Comparison of ENCODE assay signal across 21 mouse cellular contexts in the genomic region with DNA sequence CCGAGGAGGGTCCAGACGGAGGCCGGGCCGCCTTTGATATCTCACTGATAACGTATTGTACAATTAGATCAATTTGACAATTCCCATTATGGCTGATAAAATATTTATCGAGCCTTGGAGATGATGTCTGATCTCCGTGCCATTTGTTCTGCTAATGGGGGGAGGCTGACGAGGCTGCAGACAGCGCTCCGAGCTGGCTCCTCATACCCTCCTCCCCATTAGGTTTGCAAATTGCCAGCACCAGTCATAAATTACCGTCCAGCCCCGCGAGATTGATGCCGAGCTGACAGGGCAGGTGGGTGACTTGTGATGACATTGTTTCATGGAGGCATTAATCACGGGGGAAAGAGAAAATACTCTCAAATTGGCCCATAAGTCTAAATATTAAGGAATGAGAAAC.
A peak's percentile ranks its signal among the peaks of the same experiment; 100 is the strongest.
DNase-seq lines count a peak whose midpoint lies in the region; ATAC-seq and TF ChIP-seq lines count a peak whose summit lies in the region.
"Had no signal": no experiment of that assay in that cellular context is flagged by ENCODE, and none has a peak within 500 bp of the region (broad histone marks: within the 10 kb centered on the region; RNA-seq: fewer than 3 reads in every experiment).

No protein-coding gene starts in this region.

- H3K4me3 ChIP-seq in hindbrain, embryonic 10.5 days, result no peak overlapping the region
- no peak overlapping the region for H3K4me3 ChIP-seq in hindbrain, postnatal 0 days (ENCODE audit: low read length)
- no peak overlapping the region for H3K4me3 ChIP-seq in forebrain, embryonic 16.5 days (replicated peaks; ENCODE audit: low read length)
- no peak overlapping the region for H3K4me3 ChIP-seq in liver, embryonic 11.5 days (ENCODE audit: low read depth, low read length)
- no peak overlapping the region for H3K4me3 ChIP-seq in lung, postnatal 0 days (ENCODE audit: low read depth, low read length)
- H3K4me3 ChIP-seq: heart, embryonic 12.5 days; limb, embryonic 12.5 days; liver, embryonic 13.5 days; lung, embryonic 15.5 days had no signal

- H3K36me3 ChIP-seq in hindbrain, embryonic 10.5 days, result no peaks in the 10 kb centered on the region
- no peaks in the 10 kb centered on the region for H3K36me3 ChIP-seq in hindbrain, postnatal 0 days (ENCODE audit: insufficient read depth, low read length)
- no peaks in the 10 kb centered on the region for H3K36me3 ChIP-seq in forebrain, embryonic 16.5 days (ENCODE audit: control insufficient read depth, insufficient read depth)
- H3K36me3 ChIP-seq in liver, embryonic 11.5 days (ENCODE audit: control insufficient read depth, insufficient read depth, low read length), result no peaks in the 10 kb centered on the region
- no peaks in the 10 kb centered on the region for H3K36me3 ChIP-seq in lung, postnatal 0 days (ENCODE audit: insufficient read depth, low read length)
- H3K36me3 ChIP-seq: heart, embryonic 12.5 days; liver, embryonic 13.5 days; lung, embryonic 15.5 days had no signal

- no peak for DNase-seq in hindbrain, embryonic 10.5 days (ENCODE audit: low spot score)
- no peak for DNase-seq in hindbrain, postnatal 0 days (ENCODE audit: low spot score)
- DNase-seq in brain, embryonic 14.5 days (ENCODE audit: low read depth), result peak; percentile 71
- DNase-seq in mesoderm, embryonic 11.5 days (ENCODE audit: low read depth, low spot score), result peak; percentile 57
- DNase-seq in liver, embryonic 11.5 days (ENCODE audit: low spot score), result no peak
- DNase-seq in kidney, postnatal 36 days, result no peak
- DNase-seq in lung, postnatal 0 days (ENCODE audit: low spot score), result no peak
- DNase-seq: adrenal gland, postnatal 25 days; cerebellum, adult 11-12 months; cerebellum, postnatal 25 days; kidney, adult 8-10 months; kidney, postnatal 25 days; layer of hippocampus, adult 9-11 months; liver, embryonic 13.5 days; right cerebral cortex, postnatal 4 days had no signal

- no peaks in the 10 kb centered on the region for H3K9me3 ChIP-seq in hindbrain, embryonic 10.5 days
- H3K9me3 ChIP-seq in hindbrain, postnatal 0 days (ENCODE audit: low read length), result no peaks in the 10 kb centered on the region
- H3K9me3 ChIP-seq in forebrain, embryonic 16.5 days (ENCODE audit: control insufficient read depth, low read length), result no peaks in the 10 kb centered on the region
- H3K9me3 ChIP-seq in liver, embryonic 11.5 days (ENCODE audit: control insufficient read depth, low read length), result no peaks in the 10 kb centered on the region
- no peaks in the 10 kb centered on the region for H3K9me3 ChIP-seq in lung, postnatal 0 days (ENCODE audit: low read length)
- H3K9me3 ChIP-seq: heart, embryonic 12.5 days; limb, embryonic 12.5 days; liver, embryonic 13.5 days; lung, embryonic 15.5 days had no signal

- peaks cover 68% of the 10 kb centered on the region for H3K27me3 ChIP-seq in hindbrain, embryonic 10.5 days (ENCODE audit: insufficient read depth, poor library complexity, severe bottlenecking)
- no peaks in the 10 kb centered on the region for H3K27me3 ChIP-seq in hindbrain, postnatal 0 days (ENCODE audit: insufficient read depth, low read length)
- no peaks in the 10 kb centered on the region for H3K27me3 ChIP-seq in forebrain, embryonic 16.5 days (replicated peaks; ENCODE audit: control insufficient read depth, insufficient read depth, low read length)
- no peaks in the 10 kb centered on the region; the same call in 1 of the 2 replicates for H3K27me3 ChIP-seq in liver, embryonic 11.5 days (replicated peaks; ENCODE audit: control insufficient read depth, insufficient read depth, low read length)
- no peaks in the 10 kb centered on the region for H3K27me3 ChIP-seq in lung, postnatal 0 days (replicated peaks; ENCODE audit: insufficient read depth, low read length)
- H3K27me3 ChIP-seq: heart, embryonic 12.5 days; liver, embryonic 13.5 days had no signal

- 0 out of 2 replicates have a peak overlapping the region, but pooled peaks have one; percentile 36 for H3K27ac ChIP-seq in hindbrain, embryonic 10.5 days
- no peak overlapping the region for H3K27ac ChIP-seq in hindbrain, postnatal 0 days
- H3K27ac ChIP-seq in forebrain, embryonic 16.5 days (ENCODE audit: low read length), result no peak overlapping the region; the same call in 1 of the 2 replicates
- H3K27ac ChIP-seq in liver, embryonic 11.5 days (ENCODE audit: low read depth, low read length), result no peak overlapping the region
- H3K27ac ChIP-seq in lung, postnatal 0 days (ENCODE audit: low read length), result no peak overlapping the region
- H3K27ac ChIP-seq: limb, embryonic 12.5 days; liver, embryonic 13.5 days; macrophage; stomach, postnatal 0 days had no signal

- no peak for ATAC-seq in hindbrain, postnatal 0 days
- peak; percentile 40; the same call in 1 of the 2 replicates for ATAC-seq in forebrain, embryonic 16.5 days
- ATAC-seq in liver, embryonic 11.5 days (replicated peaks; ENCODE audit: low FRiP score), result no peak
- ATAC-seq in lung, postnatal 0 days, result no peak

- H3K9ac ChIP-seq in hindbrain, postnatal 0 days (replicated peaks; ENCODE audit: low read length), result no peak overlapping the region
- 0 out of 2 replicates have a peak overlapping the region, but pooled peaks have one; percentile 15 for H3K9ac ChIP-seq in forebrain, embryonic 16.5 days (replicated peaks; ENCODE audit: low read depth, low read length)
- no peak overlapping the region for H3K9ac ChIP-seq in liver, embryonic 11.5 days (ENCODE audit: low read depth, low read length)
- H3K9ac ChIP-seq in lung, postnatal 0 days (replicated peaks; ENCODE audit: low read depth), result no peak overlapping the region
- H3K9ac ChIP-seq: heart, embryonic 12.5 days; limb, embryonic 12.5 days; liver, embryonic 13.5 days; lung, embryonic 15.5 days had no signal

- TF ChIP-seq EP300 in lung, postnatal 0 days (IDR thresholded peaks at IDR 0.05), result no peak

- no peak for TF ChIP-seq POLR2A in brain, embryonic 14.5 days (IDR thresholded peaks at IDR 0.05; ENCODE audit: borderline replicate concordance, extremely low read depth, insufficient read depth, insufficient read length, poor library complexity, severe bottlenecking)

- H3K4me1 ChIP-seq in hindbrain, embryonic 10.5 days (replicated peaks), result peaks cover 85% of the 10 kb centered on the region
- no peaks in the 10 kb centered on the region for H3K4me1 ChIP-seq in hindbrain, postnatal 0 days (ENCODE audit: insufficient read depth, low read length)
- peaks cover 38% of the 10 kb centered on the region for H3K4me1 ChIP-seq in forebrain, embryonic 16.5 days (replicated peaks; ENCODE audit: control insufficient read depth, insufficient read depth, low read length)
- H3K4me1 ChIP-seq in liver, embryonic 11.5 days (replicated peaks; ENCODE audit: control insufficient read depth, insufficient read depth, low read length), result peaks cover 10% of the 10 kb centered on the region
- no peaks in the 10 kb centered on the region; the same call in 1 of the 2 replicates for H3K4me1 ChIP-seq in lung, postnatal 0 days (ENCODE audit: insufficient read depth, low read depth, low read length)

- 67% methylated on average over 15 of the region's 15 CpGs for WGBS in hindbrain, embryonic 10.5 days
- 40% methylated on average over 15 of the region's 15 CpGs for WGBS in hindbrain, postnatal 0 days
- WGBS in forebrain, embryonic 16.5 days, result 20% methylated on average over 15 of the region's 15 CpGs
- 71% methylated on average over 15 of the region's 15 CpGs for WGBS in liver, embryonic 11.5 days
- 40% methylated on average over 15 of the region's 15 CpGs for WGBS in lung, postnatal 0 days

- no peak overlapping the region for H3K4me2 ChIP-seq in hindbrain, postnatal 0 days (ENCODE audit: low read depth, low read length)
- peak overlapping the region; percentile 37 for H3K4me2 ChIP-seq in forebrain, embryonic 16.5 days (ENCODE audit: low read length)
- no peak overlapping the region for H3K4me2 ChIP-seq in liver, embryonic 11.5 days
- H3K4me2 ChIP-seq in lung, postnatal 0 days (replicated peaks; ENCODE audit: low read depth, low read length), result no peak overlapping the region
- H3K4me2 ChIP-seq: heart, embryonic 12.5 days; liver, embryonic 13.5 days; lung, embryonic 15.5 days had no signal

- no peak for TF ChIP-seq CTCF in hindbrain, postnatal 0 days (IDR thresholded peaks at IDR 0.05; ENCODE audit: low read depth)
- no peak for TF ChIP-seq CTCF in brain, embryonic 14.5 days (IDR thresholded peaks at IDR 0.05; ENCODE audit: borderline replicate concordance, extremely low read depth, insufficient read depth, insufficient read length)
- no peak for TF ChIP-seq CTCF in lung, postnatal 0 days (IDR thresholded peaks at IDR 0.05)

Comparison
In these comparisons a context has a peak if more than half of its experiments do, and no peak if none do; other contexts are left out.
1. DNase-seq: peak in brain, embryonic 14.5 days (single experiment) and mesoderm, embryonic 11.5 days (single experiment); none in hindbrain, embryonic 10.5 days (single experiment), hindbrain, postnatal 0 days (single experiment), liver, embryonic 11.5 days (single experiment), kidney, postnatal 36 days (0 of 2) and lung, postnatal 0 days (single experiment).